Mouse (Mus musculus): ENCODE data around the gene Gm3409.
"Not testable (repeated sequence)": the region's sequence is repeated elsewhere in the genome, so short reads cannot be mapped to it uniquely, and the experiment has no call there.

Gm3409 gene

DNA sequence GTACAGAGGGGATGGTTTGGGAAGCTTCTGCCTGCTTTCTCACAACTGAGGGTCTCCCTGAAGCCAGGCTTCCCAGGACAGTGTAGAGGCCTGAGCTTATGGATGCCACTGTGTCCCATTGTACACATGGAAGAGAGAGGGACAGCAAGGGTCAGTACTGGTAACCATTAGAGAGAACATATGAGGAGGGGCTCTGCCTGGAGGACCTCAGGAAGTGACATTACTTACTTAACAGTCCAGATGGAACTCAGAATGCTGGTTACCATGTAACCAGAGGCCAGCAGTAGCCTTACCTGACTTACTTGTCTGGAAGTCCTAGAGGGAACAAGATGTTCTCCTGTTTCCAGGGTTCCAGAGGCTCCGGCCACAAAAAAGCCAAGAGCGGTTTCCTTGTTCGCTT is at the start of gene Gm3409:
TSS of gene Gm3409 (plus strand) at position 301 of the 400 bp plus-strand sequence.
- not testable (repeated sequence) for DNase-seq (ENCODE audit: low spot score in 2 of 2)

DNA sequence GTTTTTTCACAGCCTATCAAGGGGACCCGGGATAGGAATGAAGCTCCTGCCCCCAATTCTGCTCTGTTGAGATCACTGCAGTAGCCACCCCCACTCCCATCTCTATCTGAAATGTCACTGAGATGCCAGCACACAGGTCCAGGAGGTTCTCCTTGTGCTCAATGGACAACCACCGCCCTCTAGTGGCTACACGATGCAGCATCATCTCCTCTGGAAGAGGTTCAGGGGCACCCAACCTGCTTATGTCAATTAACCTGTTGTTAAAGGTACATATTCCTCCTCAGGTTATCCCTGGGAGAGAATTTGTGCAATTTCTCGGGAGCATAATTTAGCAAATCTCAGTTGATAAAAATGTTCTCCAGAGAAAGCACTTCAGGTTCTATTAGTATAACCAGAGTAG is 48.5 kb upstream of the Gm3409 start:
- not testable (repeated sequence) for DNase-seq (ENCODE audit: low spot score in 2 of 2)

DNA sequence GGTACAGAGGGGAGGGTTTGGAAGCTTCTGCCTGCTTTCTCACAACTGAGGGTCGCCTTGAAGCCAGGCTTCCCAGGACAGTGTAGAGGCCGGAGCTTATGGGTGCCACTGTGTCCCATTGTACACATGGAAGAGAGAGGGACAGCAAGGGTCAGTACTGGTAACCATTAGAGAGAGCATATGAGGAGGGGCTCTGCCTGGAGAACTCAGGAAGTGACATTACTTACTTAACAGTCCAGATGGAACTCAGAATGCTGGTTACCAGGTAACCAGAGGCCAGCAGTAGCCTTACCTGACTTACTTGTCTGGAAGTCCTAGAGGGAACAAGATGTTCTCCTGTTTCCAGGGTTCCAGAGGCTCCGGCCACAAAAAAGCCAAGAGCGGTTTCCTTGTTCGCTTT is 46.4 kb upstream of the Gm3409 start, which contains the start of gene Gm6370:
TSS of gene Gm6370 (plus strand) at position 301 of the 400 bp plus-strand sequence.
- not testable (repeated sequence) for DNase-seq (ENCODE audit: low spot score in 2 of 2)

DNA sequence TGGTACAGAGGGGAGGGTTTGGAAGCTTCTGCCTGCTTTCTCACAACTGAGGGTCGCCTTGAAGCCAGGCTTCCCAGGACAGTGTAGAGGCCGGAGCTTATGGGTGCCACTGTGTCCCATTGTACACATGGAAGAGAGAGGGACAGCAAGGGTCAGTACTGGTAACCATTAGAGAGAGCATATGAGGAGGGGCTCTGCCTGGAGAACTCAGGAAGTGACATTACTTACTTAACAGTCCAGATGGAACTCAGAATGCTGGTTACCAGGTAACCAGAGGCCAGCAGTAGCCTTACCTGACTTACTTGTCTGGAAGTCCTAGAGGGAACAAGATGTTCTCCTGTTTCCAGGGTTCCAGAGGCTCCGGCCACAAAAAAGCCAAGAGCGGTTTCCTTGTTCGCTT is 35.3 kb upstream of the Gm3409 start, which contains the start of gene 4930449I24Rik:
TSS of gene 4930449I24Rik (plus strand) at position 301 of the 400 bp plus-strand sequence.
- DNase-seq (ENCODE audit: low spot score in 2 of 2), result not testable (repeated sequence)

DNA sequence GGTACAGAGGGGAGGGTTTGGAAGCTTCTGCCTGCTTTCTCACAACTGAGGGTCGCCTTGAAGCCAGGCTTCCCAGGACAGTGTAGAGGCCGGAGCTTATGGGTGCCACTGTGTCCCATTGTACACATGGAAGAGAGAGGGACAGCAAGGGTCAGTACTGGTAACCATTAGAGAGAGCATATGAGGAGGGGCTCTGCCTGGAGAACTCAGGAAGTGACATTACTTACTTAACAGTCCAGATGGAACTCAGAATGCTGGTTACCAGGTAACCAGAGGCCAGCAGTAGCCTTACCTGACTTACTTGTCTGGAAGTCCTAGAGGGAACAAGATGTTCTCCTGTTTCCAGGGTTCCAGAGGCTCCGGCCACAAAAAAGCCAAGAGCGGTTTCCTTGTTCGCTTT is 23.6 kb upstream of the Gm3409 start, which contains the start of gene Gm3402:
TSS of gene Gm3402 (plus strand) at position 301 of the 400 bp plus-strand sequence.
- not testable (repeated sequence) for DNase-seq (ENCODE audit: low spot score in 2 of 2)

DNA sequence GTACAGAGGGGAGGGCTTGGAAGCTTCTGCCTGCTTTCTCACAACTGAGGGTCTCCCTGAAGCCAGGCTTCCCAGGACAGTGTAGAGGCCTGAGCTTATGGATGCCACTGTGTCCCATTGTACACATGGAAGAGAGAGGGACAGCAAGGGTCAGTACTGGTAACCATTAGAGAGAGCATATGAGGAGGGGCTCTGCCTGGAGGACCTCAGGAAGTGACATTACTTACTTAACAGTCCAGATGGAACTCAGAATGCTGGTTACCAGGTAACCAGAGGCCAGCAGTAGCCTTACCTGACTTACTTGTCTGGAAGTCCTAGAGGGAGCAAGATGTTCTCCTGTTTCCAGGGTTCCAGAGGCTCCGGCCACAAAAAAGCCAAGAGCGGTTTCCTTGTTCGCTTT is 11.9 kb upstream of the Gm3409 start, which contains the start of gene Gm3404:
TSS of gene Gm3404 (plus strand) at position 301 of the 400 bp plus-strand sequence.
- DNase-seq (ENCODE audit: low spot score in 2 of 2), result not testable (repeated sequence)

DNA sequence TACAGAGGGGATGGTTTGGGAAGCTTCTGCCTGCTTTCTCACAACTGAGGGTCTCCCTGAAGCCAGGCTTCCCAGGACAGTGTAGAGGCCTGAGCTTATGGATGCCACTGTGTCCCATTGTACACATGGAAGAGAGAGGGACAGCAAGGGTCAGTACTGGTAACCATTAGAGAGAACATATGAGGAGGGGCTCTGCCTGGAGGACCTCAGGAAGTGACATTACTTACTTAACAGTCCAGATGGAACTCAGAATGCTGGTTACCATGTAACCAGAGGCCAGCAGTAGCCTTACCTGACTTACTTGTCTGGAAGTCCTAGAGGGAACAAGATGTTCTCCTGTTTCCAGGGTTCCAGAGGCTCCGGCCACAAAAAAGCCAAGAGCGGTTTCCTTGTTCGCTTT is 18.4 kb downstream of the Gm3409 start, which contains the start of gene Gm3415:
TSS of gene Gm3415 (plus strand) at position 301 of the 400 bp plus-strand sequence.
- not testable (repeated sequence) for DNase-seq (ENCODE audit: low spot score in 2 of 2)

DNA sequence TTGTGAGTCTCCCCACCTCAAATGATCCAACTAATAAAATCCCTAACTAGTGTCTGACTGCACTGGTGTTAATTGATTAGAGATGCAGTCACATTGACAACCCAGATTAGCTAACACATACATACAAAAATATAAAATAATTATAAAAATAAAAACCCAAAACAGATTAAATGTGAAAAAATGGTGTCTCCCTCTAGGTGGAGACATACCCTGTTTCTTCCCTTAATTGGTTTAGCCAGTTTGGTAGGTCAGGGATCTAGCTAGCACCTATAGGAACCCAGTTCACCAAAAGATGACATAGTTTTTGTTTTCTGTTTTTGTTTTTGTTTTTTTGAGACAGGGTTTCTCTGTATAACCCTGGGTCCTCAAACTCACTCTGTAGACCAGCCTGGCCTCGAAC is 26.8 kb downstream of the Gm3409 start:
- no peak for DNase-seq (ENCODE audit: low spot score in 2 of 2)

DNA sequence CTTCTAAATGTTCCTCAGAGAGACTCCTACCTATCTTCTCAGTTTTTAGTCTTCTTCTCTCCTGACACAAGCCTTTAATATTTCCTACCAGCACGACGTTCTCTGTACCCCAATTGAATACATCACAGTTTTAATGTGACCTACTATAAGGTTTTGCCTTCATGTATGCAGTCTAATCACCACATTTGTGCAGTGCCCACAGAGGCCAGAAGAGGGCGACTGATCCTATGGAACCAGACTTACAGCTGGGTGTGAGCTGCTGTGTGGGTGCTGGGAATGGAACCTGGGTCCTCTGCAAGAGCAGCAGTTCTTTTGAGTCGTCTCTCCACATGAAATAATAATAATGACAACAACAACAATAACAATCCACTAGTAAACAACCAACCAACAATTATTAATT is 29.6 kb downstream of the Gm3409 start:
- DNase-seq (ENCODE audit: low spot score in 2 of 2), result no peak

DNA sequence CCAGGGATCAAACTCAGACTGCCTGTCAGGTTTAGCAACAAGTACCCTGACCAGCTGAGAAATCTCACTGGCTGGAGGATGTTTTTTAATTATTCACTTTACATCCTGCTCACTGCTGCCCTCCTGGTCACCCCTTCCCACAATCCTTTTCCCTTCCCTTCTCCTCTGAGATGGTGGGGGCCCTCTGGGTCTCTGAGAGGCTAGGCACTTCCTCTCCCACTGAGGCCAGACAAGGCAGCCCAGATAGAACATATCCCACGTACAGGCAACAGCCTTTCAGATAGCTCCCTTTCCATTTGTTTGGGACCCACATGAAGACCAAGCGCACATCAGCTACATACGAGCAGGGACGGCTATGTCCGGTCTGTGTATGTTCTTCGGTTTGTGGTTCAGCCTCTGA is 32.7 kb downstream of the Gm3409 start:
- not testable (repeated sequence) for DNase-seq (ENCODE audit: low spot score in 2 of 2)

DNA sequence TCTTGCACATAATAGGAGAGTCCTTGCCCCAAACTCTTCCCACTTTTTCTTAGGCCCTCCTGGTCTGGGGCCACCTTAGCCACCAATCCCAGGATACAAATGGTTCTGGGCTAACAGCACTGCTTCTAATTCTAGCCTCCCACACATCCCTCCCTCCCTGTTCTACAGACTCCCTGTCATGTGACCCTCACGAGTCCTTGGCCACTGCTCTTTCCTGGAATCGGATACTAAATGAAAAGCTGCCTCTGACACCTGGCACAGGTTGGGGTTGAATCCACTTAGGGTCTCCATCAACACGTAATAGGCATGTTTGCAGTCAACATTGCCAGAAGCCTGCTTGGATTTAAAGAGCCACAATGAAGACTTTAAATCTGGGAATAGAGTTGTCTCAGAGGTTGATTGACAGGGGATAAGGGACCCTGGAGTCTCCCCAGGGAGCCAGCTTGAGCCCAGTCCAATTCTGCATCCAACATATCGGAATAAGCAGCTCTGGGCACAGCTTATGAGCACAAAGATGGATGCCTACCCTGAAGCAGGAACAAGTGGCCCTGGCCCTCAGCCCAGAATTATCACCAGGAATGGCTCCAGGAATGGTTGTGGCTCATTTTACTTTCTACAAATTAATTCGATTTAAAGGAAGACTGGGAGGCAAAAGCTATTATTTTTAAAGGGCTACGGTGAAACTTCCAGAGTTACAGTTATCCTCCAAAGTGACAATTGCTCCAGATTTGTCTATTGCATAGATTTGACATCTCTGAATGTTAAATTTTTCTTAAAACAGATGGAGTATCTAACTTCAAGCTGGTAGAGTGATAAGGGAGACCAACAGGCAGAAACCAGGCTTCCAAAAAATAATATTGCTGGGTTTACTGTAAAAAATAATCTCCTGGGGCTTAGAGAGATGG is 34.6 kb downstream of the Gm3409 start:
- not testable (repeated sequence) for DNase-seq (ENCODE audit: low spot score in 2 of 2)

DNA sequence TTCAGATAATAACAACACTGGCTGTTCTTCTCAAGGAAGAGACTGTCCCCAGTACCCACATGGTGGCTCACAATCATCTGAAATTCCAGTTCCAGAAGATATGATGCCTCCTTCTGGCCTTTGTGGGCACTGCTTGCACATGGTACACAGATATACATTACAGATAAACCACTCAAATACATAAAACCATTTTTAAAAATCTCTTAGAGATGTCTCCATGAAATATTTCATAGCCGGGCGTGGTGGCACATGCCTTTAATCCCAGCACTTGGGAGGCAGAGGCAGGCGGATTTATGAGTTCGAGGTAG is 35.2 kb downstream of the Gm3409 start:
- not testable (repeated sequence) for DNase-seq (ENCODE audit: low spot score in 2 of 2)

DNA sequence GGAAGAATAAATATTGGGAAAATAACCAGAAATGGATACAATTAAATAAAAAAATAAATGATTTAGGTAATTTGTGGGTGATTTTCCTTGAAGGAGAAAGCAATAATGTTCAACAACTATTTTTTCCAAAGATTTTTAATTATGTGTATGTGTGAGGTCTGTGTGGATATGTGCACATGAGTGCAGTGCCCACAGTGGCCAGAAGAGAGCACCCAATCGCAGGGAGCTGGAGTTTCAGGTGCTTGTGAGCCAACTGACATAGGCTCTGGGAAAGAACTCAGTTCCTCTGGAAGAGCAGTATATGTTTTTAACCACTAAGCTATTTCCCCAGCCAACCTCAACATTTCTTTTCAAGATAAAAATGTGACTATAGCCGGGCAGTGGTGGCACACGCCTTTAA is 39.2 kb downstream of the Gm3409 start:
- no peak for DNase-seq (ENCODE audit: low spot score in 2 of 2)

DNA sequence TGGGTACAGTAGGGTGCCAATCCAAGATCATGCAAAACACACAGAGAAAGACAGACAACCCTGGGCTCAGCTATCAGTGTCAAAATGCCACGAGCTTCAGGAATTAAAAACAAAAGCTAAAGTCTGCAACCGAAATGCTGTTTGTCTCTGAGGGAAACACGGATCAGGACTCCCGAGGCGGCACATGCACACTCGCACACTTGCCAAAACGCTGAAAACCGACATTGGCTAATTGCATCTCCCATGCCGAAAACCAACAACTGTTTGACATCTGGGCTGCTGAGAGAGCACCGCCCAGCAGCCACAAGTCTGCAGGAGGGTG is 46.7 kb downstream of the Gm3409 start:
- DNase-seq (ENCODE audit: low spot score in 2 of 2), result no peak

DNA sequence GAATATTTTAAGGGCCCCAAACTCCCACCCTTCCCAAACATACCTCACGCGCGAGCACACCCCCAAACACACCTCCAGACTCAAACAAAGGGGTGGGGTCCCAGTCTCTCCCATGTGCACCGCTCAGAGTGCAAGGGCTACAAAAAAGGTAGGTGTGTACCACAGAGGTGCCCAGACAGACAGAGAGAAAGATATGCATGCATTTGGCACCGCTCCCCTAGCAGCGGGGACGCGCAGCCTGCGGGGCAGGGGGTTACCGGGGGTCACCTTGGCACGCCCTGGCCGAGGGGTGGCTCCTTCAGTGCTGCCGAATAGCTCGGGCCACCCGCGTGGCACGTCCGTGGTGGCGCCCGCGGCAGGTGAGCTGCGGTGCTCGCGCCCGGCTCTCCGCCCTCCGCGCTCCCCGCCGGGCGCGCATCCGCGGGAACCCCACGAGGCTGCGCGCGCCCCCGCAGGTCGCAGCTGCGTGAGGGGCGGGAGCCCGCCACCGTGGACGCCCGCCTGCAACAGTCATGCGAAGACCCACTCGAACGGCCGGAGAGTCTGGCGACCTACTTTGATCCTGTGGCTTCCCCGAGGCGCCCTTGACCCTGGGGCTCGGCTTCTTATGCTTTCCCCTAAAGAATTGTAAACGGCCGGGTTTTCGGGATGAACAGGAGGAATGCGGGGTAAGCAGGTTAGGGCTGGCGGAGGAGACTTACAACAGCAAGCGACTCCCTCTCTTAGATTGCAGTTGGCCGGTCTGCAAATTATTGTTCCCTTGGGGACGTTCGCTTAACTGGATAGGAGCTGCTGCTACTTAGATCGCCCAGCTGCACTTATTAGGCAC is 47.2 kb downstream of the Gm3409 start, which contains the start of gene Gpr12:
TSS of gene Gpr12 (minus strand) at position 762 of the 829 bp plus-strand sequence.
- no peak for DNase-seq (ENCODE audit: low spot score in 2 of 2)

DNA sequence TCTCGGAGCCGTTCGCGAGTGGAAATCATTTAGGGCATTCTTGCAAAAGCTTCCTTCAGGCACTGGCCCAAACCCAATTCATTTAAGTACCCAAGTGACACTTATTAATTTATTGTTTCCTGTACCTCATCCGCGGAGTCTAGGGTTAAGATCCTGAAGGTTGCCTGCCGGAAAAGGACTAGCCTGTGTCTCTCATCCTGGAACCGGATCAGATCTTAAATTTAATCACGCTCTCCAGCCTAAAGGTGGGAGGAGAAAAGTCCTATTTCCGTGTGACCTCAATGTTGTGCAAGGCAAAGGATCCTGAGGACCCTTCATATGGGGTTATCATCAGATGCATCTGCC is 47.8 kb downstream of the Gm3409 start:
- DNase-seq (ENCODE audit: low spot score in 2 of 2), result no peak

DNA sequence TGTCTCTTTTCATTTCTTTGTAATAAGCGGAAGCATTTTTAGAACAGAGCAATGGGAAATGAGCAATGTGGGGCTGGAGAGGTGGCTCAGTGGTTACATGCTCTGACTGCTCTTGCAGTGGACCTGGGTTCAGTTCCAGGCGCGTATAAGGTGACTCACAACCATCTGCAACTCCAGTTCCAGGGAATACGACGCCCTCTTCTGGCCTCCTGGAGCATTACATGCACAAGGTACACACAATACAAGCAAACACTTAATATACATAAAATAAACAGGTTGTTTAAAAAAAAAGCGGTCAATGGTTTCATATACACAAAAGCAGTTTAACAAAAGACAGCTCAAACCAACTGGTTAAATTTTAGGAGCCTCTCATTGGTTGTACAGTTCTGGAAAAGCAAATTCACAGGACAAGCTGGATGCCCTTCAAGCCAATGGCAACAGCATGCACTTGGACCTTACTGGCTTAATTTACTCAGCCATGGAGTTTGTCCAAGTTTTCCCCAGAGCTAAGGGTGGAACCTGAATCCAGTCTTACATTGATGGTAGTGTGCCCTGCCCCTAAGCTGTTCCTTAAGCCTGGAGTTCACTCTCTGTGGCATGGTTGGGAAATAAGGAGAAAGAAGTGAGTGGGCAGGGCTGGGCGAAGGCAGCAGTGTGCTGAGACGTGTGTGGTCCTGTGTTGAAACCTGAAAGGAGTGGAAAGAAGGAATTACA is 49.1 kb downstream of the Gm3409 start:
- DNase-seq (ENCODE audit: low spot score in 2 of 2), result no peak
